Mouse (Mus musculus) 3T3-L1 (cell line): ENCODE data around the gene Hkdc1.
"Not testable (repeated sequence)": the region's sequence is repeated elsewhere in the genome, so short reads cannot be mapped to it uniquely, and the experiment has no call there.

Source experiments
- DNase-seq: peaks from one replicate; pipeline ENCODE4 v3.0.0-alpha.2; 2015; ENCODE audit warnings: low read depth, low spot score

Hkdc1 gene

GRCm38 (mm10) chr10:62422255-62422654 lies at the start of gene Hkdc1:
TSS of gene Hkdc1 (minus strand) at chr10:62422491.
- DNase-seq: no peak

GRCm38 (mm10) chr10:62471105-62471504 lies 48.8 kb upstream of the Hkdc1 start:
- DNase-seq: no peak

- DNase-seq: peak; percentile 33
Observed at GRCm38 (mm10) chr10:62469736-62470135, 47.4 kb upstream of the Hkdc1 start.

- peak; percentile 64 for DNase-seq
Observed at GRCm38 (mm10) chr10:62461321-62461720, 39.0 kb upstream of the Hkdc1 start.

- DNase-seq: not testable (repeated sequence)
Observed at GRCm38 (mm10) chr10:62452001-62452400, 29.7 kb upstream of the Hkdc1 start.

GRCm38 (mm10) chr10:62450280-62450640 lies 28.0 kb upstream of the Hkdc1 start:
- DNase-seq: no peak

- peak; percentile 92 for DNase-seq
Observed at GRCm38 (mm10) chr10:62449364-62450279, 27.3 kb upstream of the Hkdc1 start, which contains the start of the genes 4930507D05Rik and Supv3l1. TSS of gene 4930507D05Rik (plus strand) at chr10:62449489. TSS of gene Supv3l1 (minus strand) at chr10:62449738.

GRCm38 (mm10) chr10:62430427-62430826 lies 8.1 kb upstream of the Hkdc1 start:
- DNase-seq: no peak

- no peak for DNase-seq
Observed at GRCm38 (mm10) chr10:62425081-62425871, 3.0 kb upstream of the Hkdc1 start.

GRCm38 (mm10) chr10:62421127-62421526 lies 1.2 kb downstream of the Hkdc1 start:
- DNase-seq: no peak

GRCm38 (mm10) chr10:62420399-62420798 lies 1.9 kb downstream of the Hkdc1 start:
- no peak for DNase-seq

- DNase-seq: no peak
Observed at GRCm38 (mm10) chr10:62419422-62419821, 2.9 kb downstream of the Hkdc1 start.

- DNase-seq: peak; percentile 29
Observed at GRCm38 (mm10) chr10:62418831-62419356, 3.4 kb downstream of the Hkdc1 start.

GRCm38 (mm10) chr10:62413606-62413982 lies 8.7 kb downstream of the Hkdc1 start:
- DNase-seq: no peak

GRCm38 (mm10) chr10:62412906-62413605 lies 9.2 kb downstream of the Hkdc1 start:
- DNase-seq: peak; percentile 13

- peak; percentile 17 for DNase-seq
Observed at GRCm38 (mm10) chr10:62411431-62412410, 10.6 kb downstream of the Hkdc1 start.

- DNase-seq: peak; percentile 73
Observed at GRCm38 (mm10) chr10:62410943-62411342, 11.3 kb downstream of the Hkdc1 start.

- no peak for DNase-seq
Observed at GRCm38 (mm10) chr10:62404901-62405300, 17.4 kb downstream of the Hkdc1 start.

- DNase-seq: peak; percentile 6
Observed at GRCm38 (mm10) chr10:62401641-62402111, 20.6 kb downstream of the Hkdc1 start.

GRCm38 (mm10) chr10:62383011-62383410 lies 39.3 kb downstream of the Hkdc1 start:
- no peak for DNase-seq
